Mouse (Mus musculus) MEL (cell line): ENCODE measurements around the gene Cpn2.

Experiments
- CTCF ChIP-seq, 3 experiments: IDR thresholded peaks in 2 of 3; conservative IDR thresholded peaks in 1 of 3; 2 replicates each; pipeline ENCODE4 v1.5.1; 2011 to 2012; ENCODE audit warnings: low read length in 3 of 3, low read depth in 2 of 3, mild to moderate bottlenecking in 2 of 3, improper control_type of control experiment in 1 of 3, inconsistent platforms in 1 of 3, mixed read lengths in 1 of 3, moderate library complexity in 1 of 3; ENCODE audit not compliant: control insufficient read depth in 1 of 3, insufficient read depth in 1 of 3, poor library complexity in 1 of 3, severe bottlenecking in 1 of 3
- ELF1 ChIP-seq: IDR thresholded peaks from 2 replicates; pipeline ENCODE4 v1.6.1; 2014; ENCODE audit warnings: low read depth, mild to moderate bottlenecking, inconsistent platforms, low read length, improper control_type of control experiment, moderate library complexity
- EP300 ChIP-seq, 2 experiments: IDR thresholded peaks; 2 replicates each; pipeline ENCODE4 v1.6.1; 2011; ENCODE audit warnings: improper control_type of control experiment in 2 of 2, low read length in 2 of 2, low read depth in 1 of 2, mild to moderate bottlenecking in 1 of 2
- MAFK ChIP-seq: IDR thresholded peaks from 2 replicates; pipeline ENCODE4 v1.6.1; 2011; ENCODE audit warnings: low read depth, mild to moderate bottlenecking, low read length, improper control_type of control experiment, borderline replicate concordance
- MEF2A ChIP-seq: IDR thresholded peaks from 2 replicates; pipeline ENCODE4 v1.6.1; 2014; ENCODE audit warnings: low read depth, mild to moderate bottlenecking, inconsistent platforms, low read length, improper control_type of control experiment; ENCODE audit not compliant: poor library complexity, insufficient replicate concordance, severe bottlenecking; ENCODE audit errors: extremely low read depth
- POLR2AphosphoS2 ChIP-seq: IDR thresholded peaks from 2 replicates; pipeline ENCODE4 v1.6.1; 2011; ENCODE audit warnings: low read length, improper control_type of control experiment
- TAL1 ChIP-seq: IDR thresholded peaks from 2 replicates; pipeline ENCODE4 v1.6.1; 2012; ENCODE audit warnings: mild to moderate bottlenecking, inconsistent platforms, low read length, moderate library complexity, mixed read lengths
- TCF12 ChIP-seq: IDR thresholded peaks from 2 replicates; pipeline ENCODE4 v1.6.1; 2014; ENCODE audit warnings: low read depth, mild to moderate bottlenecking, inconsistent platforms, low read length, improper control_type of control experiment, moderate library complexity

DNA sequence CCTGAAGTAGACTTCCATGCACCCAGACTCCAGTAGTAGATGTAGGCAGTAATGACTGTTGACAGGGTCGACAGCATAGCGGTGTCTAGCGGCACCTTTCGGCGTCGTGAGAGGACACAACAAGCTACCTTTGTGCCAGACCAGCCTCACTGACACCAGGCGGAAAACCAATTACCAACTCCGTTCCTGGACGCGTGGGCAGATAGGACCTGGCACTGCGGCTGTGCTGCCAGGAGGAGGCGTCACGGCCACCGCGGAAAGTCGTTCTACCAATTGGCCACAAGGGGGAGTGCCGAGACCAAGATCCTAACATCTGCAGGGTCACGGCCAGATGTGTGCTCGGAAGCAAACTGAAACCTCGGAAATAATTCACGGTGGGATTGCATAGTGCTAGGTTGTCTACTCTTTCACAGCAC is 15.3 kb downstream of the Cpn2 start:
- TF ChIP-seq ELF1: 0 out of 2 replicates have a peak, but pooled peaks have one; percentile 34
- TF ChIP-seq CTCF (IDR thresholded peaks at IDR 0.05 in 2 of 3, conservative IDR thresholded peaks at IDR 0.05 in 1 of 3; ENCODE audit: control insufficient read depth in 1 of 3, insufficient read depth in 1 of 3, low read depth in 2 of 3, low read length in 3 of 3, poor library complexity in 1 of 3, severe bottlenecking in 1 of 3): peak in 2 of 3 experiments; percentile 91 to 100; a peak in 5 of 6 replicates
- no peak for TF ChIP-seq MEF2A
- TF ChIP-seq POLR2AphosphoS2: no peak
- TF ChIP-seq MAFK: no peak
- TF ChIP-seq TCF12: 0 out of 2 replicates have a peak, but pooled peaks have one; percentile 29
- peak; percentile 1 to 22; a peak in 2 of 4 replicates for TF ChIP-seq EP300 (IDR thresholded peaks at IDR 0.05; ENCODE audit: low read depth in 1 of 2, low read length in 2 of 2)
- no peak for TF ChIP-seq TAL1
